Mouse (Mus musculus): Measurements from ENCODE around the gene Stx3. TPM values are rescaled to one million over a fixed set of nuclear protein-coding genes. Genes with fewer than 3 reads are reported as not detected.

Stx3 gene
- total and polyA plus RNA-seq, 3 experiments = 0.16 to 4.7 (median 1.4) TPM

- no peaks in the 10 kb centered on the region for H3K36me3 ChIP-seq (replicated peaks in 1 of 2; ENCODE audit: control insufficient read depth in 1 of 2, insufficient read depth in 1 of 2, low read length in 1 of 2)
- no peaks in the 10 kb centered on the region for H3K27me3 ChIP-seq (replicated peaks)
- peak in 1 of 2 experiments; percentile 60; a peak in 2 of 4 replicates for TF ChIP-seq CTCF (conservative IDR thresholded peaks at IDR 0.05 in 1 of 2, IDR thresholded peaks at IDR 0.05 in 1 of 2; ENCODE audit: low read depth in 2 of 2, low read length in 2 of 2)
- no peak for TF ChIP-seq ZNF384 (IDR thresholded peaks at IDR 0.05; ENCODE audit: low read depth, low read length)
- TF ChIP-seq RAD21 (IDR thresholded peaks at IDR 0.05; ENCODE audit: low read depth, low read length) = peak; percentile 53
- no peak for TF ChIP-seq PAX5 (IDR thresholded peaks at IDR 0.05; ENCODE audit: low read length)
- no peak for TF ChIP-seq ZKSCAN1 (IDR thresholded peaks at IDR 0.05; ENCODE audit: borderline replicate concordance, low read depth, low read length)
- TF ChIP-seq E2F4 (IDR thresholded peaks at IDR 0.05; ENCODE audit: insufficient replicate concordance, low read depth, low read length) = no peak
- peak; percentile 38 for TF ChIP-seq SMC3 (IDR thresholded peaks at IDR 0.05; ENCODE audit: low read depth, low read length)
- TF ChIP-seq NELFE (IDR thresholded peaks at IDR 0.05; ENCODE audit: low read depth, low read length) = no peak
- no peak overlapping the region for H3K27ac ChIP-seq (ENCODE audit: insufficient read depth, low read depth)
- H3K9me3 ChIP-seq (replicated peaks; ENCODE audit: low read length) = no peaks in the 10 kb centered on the region
- H3K4me1 ChIP-seq (ENCODE audit: control insufficient read depth in 1 of 2, insufficient read depth in 2 of 2) = no peaks in the 10 kb centered on the region; a peak in 1 of 4 replicates
- no peaks in the 10 kb centered on the region for H3K79me2 ChIP-seq (replicated peaks; ENCODE audit: control insufficient read depth, extremely low read depth, insufficient read depth, poor library complexity, severe bottlenecking)
- H3K9ac ChIP-seq (ENCODE audit: insufficient read depth, low read depth) = no peak overlapping the region
- H3K4me3 ChIP-seq (replicated peaks in 1 of 3; ENCODE audit: low read depth in 2 of 3, low read length in 2 of 3, poor library complexity in 1 of 3) = no peak overlapping the region
- in situ Hi-C loops (cut with MboI; ENCODE audit: low pct_ligation_motif_present, low pct_unique_long_range_greater_than_20kb, low sequenced_read_pairs) (no loop called here), dilution Hi-C loops (cut with MboI; ENCODE audit: extremely low pct_ligation_motif_present, extremely low pct_unique_long_range_greater_than_20kb, low sequenced_read_pairs) (no loop called here)
- peak overlapping the region; percentile 1; the same call in 1 of the 2 replicates for H3K4me2 ChIP-seq (ENCODE audit: insufficient read depth, low read depth, poor library complexity, severe bottlenecking)
- DNase-seq (ENCODE audit: extremely low read depth) = peak; percentile 13
Observed at GRCm38 (mm10) chr19:11800531-11801315, 18.5 kb downstream of the Stx3 start.

GRCm38 (mm10) chr19:11794447-11794846 lies 24.8 kb downstream of the Stx3 start:
- Histone ChIP-seq H3K4me1 (ENCODE audit: control insufficient read depth in 1 of 2, insufficient read depth in 2 of 2) (peaks cover 4 to 9% of the 10 kb centered on the region in 2 experiments; a peak in 2 of 4 replicates), H3K79me2 (replicated peaks; ENCODE audit: control insufficient read depth, extremely low read depth, insufficient read depth, poor library complexity, severe bottlenecking) (no peaks in the 10 kb centered on the region), H3K4me3 (replicated peaks in 1 of 3; ENCODE audit: low read depth in 2 of 3, low read length in 2 of 3, poor library complexity in 1 of 3) (no peak overlapping the region), H3K27ac (ENCODE audit: insufficient read depth, low read depth) (no peak overlapping the region), H3K36me3 (replicated peaks in 1 of 2; ENCODE audit: control insufficient read depth in 1 of 2, insufficient read depth in 1 of 2, low read length in 1 of 2) (no peaks in the 10 kb centered on the region), H3K4me2 (ENCODE audit: insufficient read depth, low read depth, poor library complexity, severe bottlenecking) (no peak overlapping the region), H3K27me3 (replicated peaks) (no peaks in the 10 kb centered on the region), H3K9ac (ENCODE audit: insufficient read depth, low read depth) (no peak overlapping the region), H3K9me3 (replicated peaks; ENCODE audit: low read length) (no peaks in the 10 kb centered on the region)
- TF ChIP-seq BHLHE40 (IDR thresholded peaks at IDR 0.05; ENCODE audit: low read depth, low read length) (no peak), JUN (IDR thresholded peaks at IDR 0.05; ENCODE audit: insufficient read depth, low read depth, low read length) (no peak), CTCF (conservative IDR thresholded peaks at IDR 0.05 in 1 of 2, IDR thresholded peaks at IDR 0.05 in 1 of 2; ENCODE audit: low read depth in 2 of 2, low read length in 2 of 2) (no peak), SIN3A (IDR thresholded peaks at IDR 0.05; ENCODE audit: low read length) (no peak), NRF1 (IDR thresholded peaks at IDR 0.05; ENCODE audit: low read depth, low read length) (no peak), MYC (IDR thresholded peaks at IDR 0.05; ENCODE audit: low read depth, low read length) (no peak), PAX5 (IDR thresholded peaks at IDR 0.05; ENCODE audit: low read length) (no peak), ETS1 (conservative IDR thresholded peaks at IDR 0.05; ENCODE audit: low read depth, low read length) (no peak), CHD2 (IDR thresholded peaks at IDR 0.05; ENCODE audit: low read length) (no peak), SMC3 (IDR thresholded peaks at IDR 0.05; ENCODE audit: low read depth, low read length) (no peak), MXI1 (IDR thresholded peaks at IDR 0.05; ENCODE audit: low read depth, low read length) (no peak), GABPA (IDR thresholded peaks at IDR 0.05; ENCODE audit: insufficient replicate concordance, low read depth, low read length) (no peak), ZKSCAN1 (IDR thresholded peaks at IDR 0.05; ENCODE audit: borderline replicate concordance, low read depth, low read length) (no peak), JUND (conservative IDR thresholded peaks at IDR 0.05; ENCODE audit: low read depth, low read length) (no peak), ZC3H11A (IDR thresholded peaks at IDR 0.05; ENCODE audit: low read depth, low read length) (no peak), TBP (conservative IDR thresholded peaks at IDR 0.05; ENCODE audit: low read depth, low read length) (no peak), ZNF384 (IDR thresholded peaks at IDR 0.05; ENCODE audit: low read depth, low read length) (no peak), ELF1 (IDR thresholded peaks at IDR 0.05; ENCODE audit: low read depth, low read length) (no peak), MAZ (IDR thresholded peaks at IDR 0.05; ENCODE audit: low read depth, low read length) (no peak), EP300 (IDR thresholded peaks at IDR 0.05; ENCODE audit: low read length) (no peak)
- dilution Hi-C loops (cut with MboI; ENCODE audit: extremely low pct_ligation_motif_present, extremely low pct_unique_long_range_greater_than_20kb, low sequenced_read_pairs) (no loop called here), in situ Hi-C loops (cut with MboI; ENCODE audit: low pct_ligation_motif_present, low pct_unique_long_range_greater_than_20kb, low sequenced_read_pairs) (no loop called here)
- no peak for DNase-seq (ENCODE audit: extremely low read depth)

All from CH12.LX (cell line).